12 mouse cellular contexts compared by ENCODE assay signal in the genomic region with DNA sequence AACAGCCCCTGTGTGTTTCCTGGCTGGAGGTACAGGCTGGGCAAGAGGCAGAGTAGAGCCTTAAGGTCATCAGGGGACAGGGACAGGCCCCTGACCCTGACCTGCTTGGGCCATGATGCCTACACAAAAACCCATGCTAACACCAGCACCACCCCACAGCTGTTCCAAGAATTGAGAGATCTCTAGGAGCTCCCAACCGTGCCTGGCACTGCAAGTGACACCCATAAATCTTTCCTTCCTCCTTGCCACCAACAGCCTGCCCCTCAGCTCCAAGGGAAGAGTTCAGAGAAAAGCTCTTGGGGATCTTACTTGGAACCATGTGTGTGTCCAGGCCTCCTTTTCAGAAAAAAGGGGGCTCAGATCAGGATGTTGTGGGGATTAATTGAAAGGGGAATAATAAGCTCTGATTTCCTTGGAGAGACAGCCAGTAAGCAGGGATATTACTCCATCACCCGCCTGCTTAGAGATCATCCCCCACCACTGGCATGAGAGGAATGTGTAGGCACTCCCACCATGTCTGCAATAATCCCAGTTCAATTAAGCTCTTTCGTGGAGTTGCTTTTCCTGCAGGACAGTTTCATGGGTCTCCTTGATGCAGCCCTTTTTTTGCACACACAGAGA. TPM values are rescaled to one million over a fixed set of nuclear protein-coding genes. Genes with fewer than 3 reads are reported as not detected.
DNase-seq lines count a peak whose midpoint lies in the region; TF ChIP-seq lines count a peak whose summit lies in the region.
"Had no signal": no experiment of that assay in that cellular context is flagged by ENCODE, and none has a peak within 500 bp of the region (broad histone marks: within the 10 kb centered on the region; RNA-seq: fewer than 3 reads in every experiment).

No protein-coding gene starts in this region.

- WGBS in kidney, adult 2 months, result 16% methylated on average over 3 of the region's 3 CpGs
- WGBS in embryonic facial prominence, embryonic 10.5 days, result 18% methylated on average over 3 of the region's 3 CpGs

- no peaks in the 10 kb centered on the region for H3K36me3 ChIP-seq in kidney, adult 2 months (ENCODE audit: control insufficient read depth, insufficient read depth, low read length)
- peaks cover 11% of the 10 kb centered on the region for H3K36me3 ChIP-seq in embryonic facial prominence, embryonic 10.5 days (replicated peaks)
- H3K36me3 ChIP-seq: hindbrain, embryonic 12.5 days; limb, embryonic 15.5 days; stomach, embryonic 15.5 days had no signal

- H3K9me3 ChIP-seq in embryonic facial prominence, embryonic 10.5 days, result no peaks in the 10 kb centered on the region
- H3K9me3 ChIP-seq: hindbrain, embryonic 12.5 days; limb, embryonic 15.5 days; stomach, embryonic 15.5 days had no signal

- peaks cover 13% of the 10 kb centered on the region for H3K4me1 ChIP-seq in kidney, adult 2 months (ENCODE audit: control insufficient read depth, insufficient read depth, low read length)
- peaks cover 24% of the 10 kb centered on the region for H3K4me1 ChIP-seq in embryonic facial prominence, embryonic 10.5 days

- peak overlapping the region; percentile 35 for H3K27ac ChIP-seq in kidney, adult 2 months (ENCODE audit: insufficient read depth, low read depth, low read length)
- 0 out of 2 replicates have a peak overlapping the region, but pooled peaks have one; percentile 15 for H3K27ac ChIP-seq in embryonic facial prominence, embryonic 10.5 days (replicated peaks)
- H3K27ac ChIP-seq: hindbrain, embryonic 12.5 days; limb, embryonic 15.5 days; stomach, embryonic 15.5 days had no signal

- H3K4me3 ChIP-seq in kidney, adult 2 months (ENCODE audit: insufficient read depth, low read depth, low read length), result no peak overlapping the region
- H3K4me3 ChIP-seq in embryonic facial prominence, embryonic 10.5 days, result no peak overlapping the region
- H3K4me3 ChIP-seq: hindbrain, embryonic 12.5 days; limb, embryonic 15.5 days; stomach, embryonic 15.5 days had no signal

- TF ChIP-seq POLR2A in kidney, adult 2 months (IDR thresholded peaks at IDR 0.05; ENCODE audit: low read depth, low read length), result no peak

- DNase-seq in adrenal gland, adult (ENCODE audit: inconsistent age in 2 of 2, low spot score in 1 of 2), result peak; percentile 52 to 81
- no peak for DNase-seq in adrenal gland, adult 18-20 months (ENCODE audit: low spot score in 2 of 2)
- DNase-seq in kidney, adult 2 months, result peak; percentile 59
- no peak for DNase-seq in kidney, adult 11 months
- peak; percentile 35 for DNase-seq in 3134 (ENCODE audit: extremely low read depth, insufficient read length, low spot score)
- DNase-seq in embryonic facial prominence, embryonic 10.5 days (ENCODE audit: low spot score), result no peak
- no peak for DNase-seq in left cerebral cortex, postnatal 4 days
- no peak for DNase-seq in left cerebral cortex, postnatal 36 days (ENCODE audit: low spot score in 2 of 2)
- DNase-seq: layer of hippocampus, adult 9-11 months had no signal

- no peak for TF ChIP-seq CTCF in kidney, adult 2 months (conservative IDR thresholded peaks at IDR 0.05; ENCODE audit: insufficient read depth, insufficient read length, low read depth, low read length)

- intact Hi-C loops in left cerebral cortex, postnatal 4 days (cut with DNase I), result no loop called here
- intact Hi-C loops in left cerebral cortex, postnatal 36 days (cut with DNase I), result no loop called here

- no peaks in the 10 kb centered on the region for H3K27me3 ChIP-seq in kidney, adult 2 months (replicated peaks; ENCODE audit: control insufficient read depth, insufficient read depth, low read length)
- no peaks in the 10 kb centered on the region for H3K27me3 ChIP-seq in embryonic facial prominence, embryonic 10.5 days (replicated peaks; ENCODE audit: low read depth, poor library complexity, severe bottlenecking)
- H3K27me3 ChIP-seq: hindbrain, embryonic 12.5 days; limb, embryonic 15.5 days; stomach, embryonic 15.5 days had no signal

RNA-seq across cellular contexts. Expression of a gene that starts 44.3 kb away (rescaled TPM):
- total RNA-seq in adrenal gland, adult 18-20 months (2021), result 10 to 100 TPM; 92.3 to 95.1 TPM
- polyA plus RNA-seq in kidney, adult 2 months (2012; rRNA removed), result 126 and 136 TPM in 2 replicates
- 75.3 and 77.8 TPM in 2 replicates for polyA plus RNA-seq in embryonic facial prominence, embryonic 10.5 days (2016; fragmentation: Nextera tagmentation; extraction: Ambion mirVana)
- total RNA-seq in left cerebral cortex, postnatal 4 days (2021), result 100 to 1,000 TPM; 163 to 173 TPM
- 100 to 1,000 TPM; 107 to 119 TPM for total RNA-seq in left cerebral cortex, postnatal 36 days (2021)

Comparison
In these comparisons a context has a peak if more than half of its experiments do, and no peak if none do; other contexts are left out.
1. DNase-seq: peak in adrenal gland, adult (2 of 2), kidney, adult 2 months (single experiment) and 3134 (single experiment); none in adrenal gland, adult 18-20 months (0 of 2), kidney, adult 11 months (single experiment), embryonic facial prominence, embryonic 10.5 days (single experiment), left cerebral cortex, postnatal 4 days (single experiment) and left cerebral cortex, postnatal 36 days (0 of 2).